Mouse (Mus musculus): ENCODE results near the gene Grk1.
A peak's percentile ranks its signal among the peaks of the same experiment; 100 is the strongest.

Grk1 gene

DNA sequence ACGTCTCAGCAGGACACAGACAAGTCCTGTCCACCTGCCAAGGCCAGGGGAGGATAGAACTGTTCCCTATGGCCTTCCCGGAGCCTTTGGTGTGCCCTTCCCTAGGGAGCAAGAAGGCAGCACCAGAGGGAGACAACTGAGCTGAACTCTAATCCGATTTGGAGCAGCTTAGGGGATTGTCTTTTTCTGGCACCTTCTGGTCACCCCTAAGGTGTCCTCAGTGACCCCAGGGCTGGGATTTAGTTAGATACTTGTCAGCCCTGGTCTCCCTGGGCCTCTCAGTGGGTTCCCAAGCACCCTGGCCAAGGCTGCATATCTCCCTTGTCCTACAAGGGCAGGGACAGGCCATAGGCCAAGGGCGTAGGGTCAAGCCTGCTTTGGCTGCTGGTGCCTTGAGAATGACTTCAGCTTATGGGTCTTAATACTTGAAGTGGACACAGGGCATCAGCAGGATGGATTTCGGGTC, at the start of gene Grk1:
Grk1 (plus strand) TSS at position 416 of the 466 bp plus-strand sequence.
- DNase-seq, result no peak

DNA sequence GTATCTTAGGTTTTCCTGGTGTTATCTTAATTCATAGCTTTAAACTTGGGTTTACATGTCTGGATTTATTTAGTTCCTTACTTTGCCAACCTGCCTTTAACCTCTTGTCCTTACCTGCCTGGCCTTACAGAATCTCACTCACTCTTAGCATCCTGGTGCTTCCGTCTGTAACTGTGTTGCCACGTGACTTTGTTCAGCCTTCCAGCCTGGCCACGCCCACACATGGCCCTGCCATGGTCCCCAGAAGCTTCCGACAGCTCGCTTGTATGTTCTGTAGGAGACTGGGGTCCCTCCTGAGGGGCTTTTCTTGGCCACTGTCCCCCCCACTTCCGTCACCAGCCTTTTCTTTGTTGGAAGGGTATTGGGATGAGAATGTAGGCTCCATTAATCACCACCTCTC, 48.7 kb upstream of the Grk1 start:
- no peak for DNase-seq

DNA sequence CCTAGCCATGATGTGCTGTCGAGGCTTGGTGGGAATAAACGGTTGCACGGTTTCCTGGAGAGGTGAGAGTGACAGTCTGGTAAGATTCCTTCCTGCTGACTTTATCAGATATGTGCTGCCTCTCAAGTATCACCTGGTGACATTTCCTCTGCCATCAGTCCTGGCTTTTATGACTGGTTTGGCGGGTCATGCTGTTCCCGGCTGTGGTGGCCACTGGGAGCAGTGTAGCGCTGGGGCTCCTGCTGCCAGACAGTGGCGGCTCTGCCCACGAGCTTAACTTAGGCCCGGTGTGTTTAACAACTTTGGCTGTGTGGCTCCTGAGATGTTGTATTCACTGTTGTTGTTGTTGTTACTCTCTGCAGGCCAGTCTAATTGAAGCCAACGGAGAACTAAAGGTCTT, 48.2 kb upstream of the Grk1 start:
- DNase-seq, result no peak

DNA sequence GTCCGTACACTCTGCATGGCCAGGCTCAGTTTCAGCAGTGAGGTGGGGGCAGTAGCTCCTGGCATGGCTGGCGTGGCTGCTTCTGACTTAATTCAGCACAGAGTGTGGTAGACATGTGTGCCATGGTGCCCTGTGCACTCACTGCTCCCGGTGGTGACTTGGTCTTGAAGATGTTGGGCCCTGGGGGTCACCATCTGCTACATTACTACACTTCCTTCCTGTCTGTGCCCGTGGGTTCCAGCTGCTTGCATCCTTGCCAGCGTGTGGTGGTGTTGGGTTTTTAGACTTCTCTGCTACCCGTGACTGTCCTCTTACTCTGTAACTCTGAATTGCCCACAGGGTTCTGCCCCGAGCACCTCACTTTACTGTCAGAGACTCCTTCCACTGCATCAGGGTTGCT, 44.7 kb upstream of the Grk1 start:
- no peak for DNase-seq

DNA sequence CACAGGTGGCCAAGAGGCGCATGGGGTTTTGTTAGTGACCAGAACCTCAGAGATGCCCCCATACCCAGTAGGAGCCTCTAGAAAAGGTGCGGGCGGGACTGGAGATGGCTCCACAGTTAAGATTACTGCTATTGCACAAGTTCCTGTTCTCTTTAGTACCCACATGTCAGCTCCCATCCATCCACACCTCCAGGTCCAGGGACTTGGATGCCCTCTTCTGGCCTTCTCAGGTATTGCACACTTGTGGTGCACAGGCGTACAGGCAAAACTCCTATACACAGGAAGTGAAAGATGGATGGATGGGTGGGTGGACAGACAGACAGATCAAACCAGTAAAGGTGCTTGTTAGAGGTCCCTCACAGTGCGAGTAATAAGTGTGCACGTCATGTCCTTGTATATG, 43.0 kb upstream of the Grk1 start:
- DNase-seq, result no peak

DNA sequence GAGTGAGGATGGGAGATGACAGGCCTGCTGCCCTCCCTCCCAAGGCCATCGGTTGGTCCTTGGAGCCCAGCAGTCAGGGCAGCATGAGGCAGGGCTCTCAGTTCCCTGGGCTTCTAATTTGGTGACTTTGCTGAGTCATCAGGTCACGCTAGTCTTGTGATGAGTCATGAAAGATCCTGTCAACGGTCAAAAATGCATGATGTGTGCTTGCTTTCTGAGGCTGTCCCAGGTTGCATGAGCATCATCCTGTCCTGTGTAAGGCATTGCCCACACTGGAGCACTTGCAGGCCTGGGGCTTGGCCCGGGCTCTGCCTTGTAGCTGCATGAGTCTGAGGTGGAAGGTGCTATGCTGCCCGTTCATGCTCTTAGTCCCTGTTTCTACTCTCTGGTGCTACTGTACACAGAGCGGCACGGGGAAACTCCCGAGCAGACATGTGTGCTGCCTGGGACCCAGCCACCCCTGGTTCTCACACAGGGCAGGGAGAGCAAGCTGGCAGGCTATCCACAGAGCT, 31.7 kb upstream of the Grk1 start:
- DNase-seq, result no peak

DNA sequence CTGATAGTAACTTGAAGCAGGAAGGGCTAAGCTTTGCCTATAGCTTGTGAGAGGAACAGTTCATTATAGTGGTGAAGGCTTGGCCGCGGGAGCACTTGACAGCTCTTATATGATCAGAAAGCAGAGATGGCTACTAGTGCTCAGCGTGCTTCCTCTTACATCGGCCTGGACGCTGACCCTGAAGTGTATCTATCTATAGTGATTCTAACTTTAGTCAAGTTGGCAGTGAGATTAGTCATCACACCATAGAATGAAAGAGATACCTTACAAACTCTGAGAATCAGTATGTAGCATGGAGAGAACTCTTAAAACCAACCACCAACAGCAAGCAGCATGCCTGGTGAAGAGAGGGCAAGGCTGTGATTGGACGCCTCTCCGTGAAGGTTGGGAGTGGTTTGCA, 23.3 kb upstream of the Grk1 start:
- DNase-seq, result no peak

DNA sequence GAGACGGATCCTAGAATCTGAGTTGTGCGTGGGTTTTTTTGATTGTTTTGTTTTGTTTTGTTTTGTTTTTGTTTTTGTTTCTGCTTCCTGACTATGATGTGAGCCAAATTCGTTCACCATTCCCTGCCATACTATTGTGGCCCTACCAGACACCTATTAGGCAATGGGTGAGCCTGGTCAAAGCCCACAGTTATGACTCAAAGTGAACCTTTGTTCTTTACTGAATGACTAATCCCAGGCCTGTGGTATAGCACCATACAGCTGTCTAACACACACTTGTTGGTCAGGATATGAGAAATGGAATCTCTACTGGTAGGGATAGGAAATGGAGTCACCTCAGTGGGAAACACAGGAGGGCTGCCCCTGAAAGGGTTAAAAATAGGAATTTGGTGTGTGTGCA, 22.3 kb upstream of the Grk1 start:
- DNase-seq, result no peak

DNA sequence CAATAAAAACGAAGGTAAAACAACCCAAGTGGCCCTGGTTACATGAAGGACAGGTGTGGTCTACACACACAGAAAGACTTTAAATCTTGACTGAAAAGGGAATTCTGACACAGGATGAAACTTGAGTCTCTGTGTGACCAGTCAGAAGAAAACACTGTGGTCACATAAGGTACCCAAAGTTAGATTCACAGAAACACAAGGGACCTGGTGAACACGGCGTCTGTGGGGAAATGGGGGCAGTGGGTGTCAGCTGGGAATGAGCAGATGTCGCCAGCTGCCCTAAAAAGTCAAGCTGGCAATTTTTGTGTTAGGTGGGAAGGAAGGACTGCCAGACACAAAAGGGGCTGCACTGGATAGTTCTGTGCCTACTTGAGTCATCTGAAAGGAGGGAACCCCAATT, 21.9 kb upstream of the Grk1 start:
- no peak for DNase-seq

DNA sequence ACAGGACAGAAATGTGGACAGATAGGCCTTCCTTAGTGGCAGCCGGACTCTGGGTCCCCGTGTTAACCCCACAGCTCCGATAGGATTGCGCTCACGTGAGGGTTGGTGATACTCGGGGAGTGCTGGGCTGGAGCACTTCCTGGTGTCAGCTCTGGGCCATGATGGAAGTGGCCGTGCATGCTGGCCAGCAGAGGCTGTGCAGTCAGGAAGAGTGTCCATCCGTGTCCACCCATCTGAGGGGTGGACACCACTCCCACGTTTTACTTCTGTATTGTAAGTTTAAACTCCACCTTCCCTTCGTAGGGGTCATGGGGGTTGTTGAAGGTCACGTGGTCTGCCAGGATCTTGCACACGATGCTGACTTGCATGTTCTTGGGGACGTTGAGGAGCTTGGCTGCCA, 18.5 kb upstream of the Grk1 start:
- no peak for DNase-seq

DNA sequence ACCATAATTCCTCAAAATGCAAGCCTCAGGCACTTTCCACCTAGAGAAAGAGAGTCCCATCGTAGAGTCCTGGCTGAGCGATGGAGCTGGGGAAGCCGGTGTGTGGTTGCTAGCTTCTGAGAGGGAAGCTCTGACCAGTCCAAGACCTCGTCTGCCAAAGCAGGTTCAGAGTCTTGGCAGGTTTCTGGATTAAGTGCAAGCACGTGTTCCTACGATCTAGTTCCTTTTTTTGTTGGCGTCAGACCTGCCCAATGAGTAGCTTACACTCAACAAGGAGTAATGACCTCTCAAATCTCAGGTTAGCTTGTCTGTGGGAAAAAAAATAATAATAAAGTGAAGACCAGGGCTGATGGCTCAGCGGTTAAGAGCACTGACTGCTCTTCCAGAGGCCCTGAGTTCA, 17.2 kb upstream of the Grk1 start:
- DNase-seq, result no peak

DNA sequence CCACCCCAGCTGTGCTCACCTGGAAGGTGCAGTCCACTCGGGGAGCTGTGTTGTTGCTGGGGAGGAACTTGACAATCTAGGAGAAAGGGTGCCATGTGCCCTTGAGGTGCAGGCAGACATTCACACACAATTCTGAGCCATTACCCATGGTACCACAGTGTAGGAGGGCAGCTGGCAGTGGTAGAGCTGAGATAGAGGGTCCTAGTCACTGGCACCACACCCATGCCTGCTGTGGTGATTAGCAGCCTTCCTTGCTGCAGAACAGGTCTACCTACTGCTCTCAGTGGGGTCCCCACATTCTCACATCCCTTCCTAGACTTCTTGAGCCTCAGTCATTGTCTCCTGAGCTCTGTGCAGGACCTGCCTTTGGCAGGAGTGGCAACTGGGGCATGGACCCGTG, 16.1 kb upstream of the Grk1 start:
- DNase-seq, result no peak

DNA sequence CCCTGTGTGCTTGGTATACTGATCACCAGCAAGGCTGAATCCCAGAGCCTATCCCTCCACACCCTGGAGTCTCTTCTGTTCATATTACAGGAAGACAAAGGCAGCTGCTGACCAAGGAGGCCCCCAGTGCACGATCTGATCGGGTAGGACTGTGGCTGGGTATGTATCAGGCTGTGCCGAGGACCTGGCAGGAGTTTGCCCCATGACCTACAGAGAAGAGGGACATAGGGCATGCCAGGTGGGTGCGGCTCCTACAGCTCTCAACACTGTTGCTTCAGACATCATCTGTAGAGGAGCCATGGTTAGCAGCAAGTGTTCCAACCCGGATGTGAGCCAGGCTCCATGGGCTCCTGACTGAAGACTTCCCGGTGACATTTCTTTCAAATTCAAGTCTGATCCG, 11.0 kb upstream of the Grk1 start:
- no peak for DNase-seq

DNA sequence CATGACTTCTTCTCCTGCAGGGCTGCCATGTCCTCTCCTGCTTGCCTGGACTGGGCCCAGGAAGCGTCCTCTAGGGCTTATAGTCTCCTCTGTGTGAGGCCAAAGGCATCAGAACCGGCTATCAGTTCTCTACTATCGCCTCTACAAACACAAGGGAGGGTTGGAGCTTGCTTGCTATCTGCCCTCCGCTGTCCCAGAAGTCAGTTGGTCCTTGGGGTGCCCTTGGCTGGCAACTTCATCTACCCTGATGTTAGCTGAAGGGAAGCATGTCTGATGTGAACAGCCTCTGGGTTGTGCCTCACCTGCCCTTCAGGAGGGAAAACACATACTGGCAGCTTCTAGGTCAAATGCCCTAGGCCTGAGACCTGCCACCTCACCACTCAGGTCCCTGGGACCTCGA, 8.2 kb upstream of the Grk1 start, which contains the start of gene Atp4b:
Atp4b (minus strand) TSS at position 101 of the 400 bp plus-strand sequence.
- no peak for DNase-seq

DNA sequence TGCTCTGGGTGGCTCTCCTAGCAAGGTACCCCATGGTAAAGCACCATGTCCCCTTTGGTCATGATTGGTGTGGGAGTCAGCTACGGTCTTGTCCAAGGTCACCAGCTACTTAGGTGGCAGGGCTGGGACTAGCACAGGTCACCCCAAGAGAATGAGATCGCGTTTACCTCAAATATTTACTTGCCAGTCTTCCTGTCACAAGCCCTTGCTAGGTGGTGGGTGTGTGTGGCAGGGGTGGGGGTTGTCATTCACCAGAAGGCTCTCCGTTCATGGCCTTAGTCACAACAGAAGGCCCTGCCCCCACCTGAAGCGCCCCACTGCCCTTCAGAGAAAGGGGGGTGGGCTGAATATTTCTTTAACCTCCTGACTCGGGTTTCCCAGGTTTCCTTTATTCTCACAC, 1.4 kb upstream of the Grk1 start:
- no peak for DNase-seq

DNA sequence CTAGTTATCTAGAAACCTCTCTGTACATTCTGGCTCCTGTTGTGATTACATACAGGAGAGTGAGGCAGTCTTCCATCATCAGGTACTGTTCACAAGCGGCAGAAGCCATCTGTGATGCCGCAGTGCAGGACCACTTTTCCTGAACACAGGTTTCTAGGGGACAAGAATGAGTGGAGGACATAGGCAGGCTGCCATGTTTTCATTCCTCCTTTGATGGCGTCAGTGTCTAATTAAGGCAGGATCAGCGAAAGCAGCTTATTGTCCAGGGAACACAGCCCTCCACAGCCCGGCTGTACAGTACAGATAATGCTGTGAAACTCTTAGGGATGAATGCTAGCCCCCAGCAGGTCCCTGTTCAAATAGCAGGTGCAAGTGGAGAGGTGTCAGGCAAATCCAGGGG, 1.1 kb downstream of the Grk1 start:
- DNase-seq, result no peak

DNA sequence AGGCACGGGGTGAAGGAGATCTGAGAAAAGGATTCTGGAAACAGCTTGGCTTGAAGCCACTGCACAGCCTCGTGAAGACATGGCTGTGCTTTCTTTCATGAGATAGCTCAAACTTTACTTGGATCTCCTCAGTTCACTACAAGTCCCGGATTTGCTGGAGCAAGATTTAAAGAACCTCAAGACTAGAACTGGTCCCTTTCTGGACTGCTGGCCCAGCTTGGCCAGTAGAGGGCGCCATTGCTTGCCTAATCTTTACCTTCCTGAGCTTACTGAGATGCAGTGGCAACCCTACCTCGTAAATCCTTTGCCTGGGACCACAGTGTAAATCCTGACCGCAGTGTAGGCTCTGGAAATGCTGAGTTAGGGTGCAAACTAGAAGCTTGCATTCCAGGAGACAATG, 6.7 kb downstream of the Grk1 start:
- DNase-seq, result peak; percentile 22 to 65

DNA sequence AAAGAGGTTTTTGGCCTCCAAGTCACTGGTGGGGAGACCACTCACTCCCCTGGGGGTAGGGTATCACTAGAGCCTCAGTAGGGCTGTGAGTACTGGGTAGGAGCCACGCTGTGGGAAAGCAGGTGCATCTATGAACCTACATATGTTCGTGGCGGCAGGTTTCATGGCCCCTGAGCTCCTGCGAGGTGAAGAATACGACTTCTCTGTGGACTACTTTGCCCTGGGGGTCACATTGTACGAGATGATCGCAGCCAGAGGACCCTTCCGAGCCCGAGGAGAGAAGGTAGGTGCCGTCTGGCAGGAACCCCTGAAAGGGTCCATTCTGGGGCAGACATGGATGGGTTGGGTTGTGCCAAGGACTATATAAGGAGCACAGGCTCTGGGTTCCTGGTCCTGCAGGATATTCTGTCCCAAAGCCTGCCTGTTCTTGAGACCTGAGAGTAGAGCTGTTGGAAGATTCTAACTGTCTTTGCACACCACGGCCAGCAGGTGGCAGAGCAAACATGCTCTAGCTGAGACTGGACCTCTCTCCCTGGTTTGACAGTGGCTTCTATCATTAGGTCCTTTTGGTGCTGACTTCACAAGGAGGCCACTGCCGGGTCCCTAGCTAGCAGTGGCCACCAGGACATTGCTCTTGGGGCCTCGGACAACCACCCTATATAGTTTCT, 8.1 kb downstream of the Grk1 start:
- DNase-seq, result peak; percentile 9 to 52

DNA sequence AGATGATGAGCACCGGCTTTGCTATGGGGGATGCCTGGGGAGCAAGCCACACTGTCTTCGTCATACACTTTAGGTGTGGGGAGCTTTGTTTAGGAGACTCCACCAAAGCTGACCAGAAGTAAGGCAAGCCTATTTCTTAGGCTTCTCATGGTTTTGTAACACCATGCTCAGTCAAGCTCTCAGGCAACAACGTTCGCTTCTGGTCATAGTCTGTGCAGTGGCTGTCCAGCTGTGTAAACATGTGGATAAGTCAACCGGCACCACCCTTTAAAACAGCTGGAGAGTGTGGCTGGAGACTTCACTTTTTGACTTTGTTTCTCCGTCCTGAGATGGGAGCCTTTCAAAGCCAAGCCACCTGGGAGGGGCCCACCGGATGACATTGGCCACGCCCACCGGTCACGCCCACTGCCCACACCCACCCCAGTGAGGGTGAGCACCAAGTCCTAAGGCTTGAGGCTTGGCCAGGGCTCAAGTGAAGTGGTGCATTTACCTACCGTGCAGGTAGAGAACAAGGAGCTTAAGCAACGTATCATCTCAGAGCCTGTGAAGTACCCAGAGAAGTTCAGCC, 9.0 kb downstream of the Grk1 start:
- DNase-seq, result no peak

DNA sequence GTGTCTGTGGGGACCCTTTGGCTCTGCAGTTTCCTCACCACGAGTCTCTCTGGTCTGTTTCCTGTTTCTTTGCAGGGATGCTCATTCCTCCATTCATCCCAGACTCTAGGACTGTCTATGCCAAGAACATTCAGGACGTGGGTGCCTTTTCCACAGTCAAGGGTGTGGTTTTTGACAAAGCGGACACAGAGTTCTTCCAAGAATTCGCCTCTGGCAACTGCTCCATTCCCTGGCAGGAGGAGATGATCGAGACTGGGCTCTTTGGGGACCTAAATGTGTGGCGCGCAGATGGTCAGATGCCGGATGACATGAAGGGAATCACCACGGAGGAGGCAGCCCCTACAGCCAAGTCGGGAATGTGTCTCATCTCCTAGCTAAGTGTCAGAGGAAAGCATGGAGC, 11.0 kb downstream of the Grk1 start:
- DNase-seq, result no peak

DNA sequence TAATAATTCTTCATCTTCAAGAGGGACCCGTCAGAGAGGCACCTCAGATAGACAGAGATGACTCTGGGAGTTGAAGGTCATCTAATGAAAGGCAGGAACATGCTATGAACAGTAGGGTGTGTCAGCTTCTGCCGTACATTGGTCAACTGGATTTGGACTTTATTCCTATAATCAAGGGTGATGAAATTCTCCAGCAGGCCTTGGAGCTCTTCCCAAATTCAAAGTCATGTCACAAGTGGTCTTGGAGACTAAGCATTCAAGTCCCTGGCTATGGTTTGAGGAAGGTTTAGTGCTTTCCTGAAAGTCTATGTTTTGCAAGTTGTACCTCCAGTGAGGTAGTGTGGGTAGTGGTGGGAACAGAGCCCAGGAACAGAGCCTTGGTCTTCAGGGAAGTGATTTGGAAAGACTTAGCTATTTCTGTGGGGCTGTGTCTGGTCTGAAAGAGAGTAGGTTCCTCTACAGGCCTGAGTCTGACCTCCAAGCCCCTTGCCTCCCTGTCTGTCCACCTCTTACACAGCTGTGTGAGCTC, 14.3 kb downstream of the Grk1 start:
- no peak for DNase-seq

DNA sequence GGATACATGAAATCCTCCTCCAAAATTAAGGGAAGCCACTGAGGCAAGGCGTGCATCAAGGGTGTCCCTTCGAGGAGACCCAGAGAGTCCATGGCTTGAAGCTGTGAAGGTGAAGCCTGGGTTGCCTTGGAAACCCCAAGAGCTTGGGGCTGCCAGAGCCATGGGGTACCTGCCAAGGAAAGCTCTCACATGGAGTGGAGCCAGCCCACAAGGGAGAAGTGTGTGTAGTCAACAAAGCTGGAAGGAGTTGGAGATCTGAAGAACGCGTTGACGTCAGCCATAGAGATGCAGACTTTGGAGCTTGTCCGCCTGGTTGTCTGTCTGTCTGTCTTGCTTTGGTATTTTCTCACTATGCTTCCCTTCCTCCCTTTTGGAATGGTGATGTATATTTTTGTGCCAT, 16.1 kb downstream of the Grk1 start:
- no peak for DNase-seq

DNA sequence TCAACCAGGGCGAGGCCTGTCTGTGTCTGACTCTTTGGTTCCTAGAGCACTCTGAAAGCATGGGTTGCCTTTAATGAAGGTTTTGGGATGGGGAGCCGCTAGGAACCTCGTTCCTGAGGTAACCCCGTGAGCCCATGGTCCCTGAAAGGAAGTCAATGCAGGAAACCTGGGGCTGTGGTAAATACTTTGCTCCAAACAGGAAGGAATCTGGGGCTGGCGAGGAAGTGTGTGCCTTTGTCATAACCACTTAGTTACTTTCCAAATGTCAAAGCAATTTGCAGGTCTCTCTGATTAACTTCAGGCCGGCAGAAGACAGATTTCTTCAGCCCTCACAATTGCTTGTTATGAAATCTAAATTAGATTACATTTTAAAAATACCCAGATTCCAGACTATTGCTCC, 22.5 kb downstream of the Grk1 start:
- peak; percentile 12 to 16 for DNase-seq

DNA sequence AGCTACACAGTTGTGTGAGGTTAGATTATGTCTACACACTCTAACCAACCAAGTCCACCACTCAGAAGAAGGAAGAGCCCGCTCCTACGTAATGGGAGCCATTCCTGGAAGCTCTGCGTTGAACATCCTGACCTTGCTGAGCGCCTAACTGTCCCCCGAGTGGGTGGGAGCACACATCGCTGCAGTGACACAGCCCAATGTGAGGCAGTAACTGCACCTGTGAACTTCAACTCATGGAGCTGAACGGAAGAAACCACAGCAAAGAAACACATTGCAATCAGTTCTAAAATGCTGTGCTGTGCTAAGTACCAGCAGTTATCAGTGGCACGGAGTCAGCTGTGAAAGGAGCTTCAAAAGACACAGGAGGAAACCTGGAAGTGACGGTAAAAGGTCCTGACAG, 23.3 kb downstream of the Grk1 start:
- DNase-seq, result no peak

DNA sequence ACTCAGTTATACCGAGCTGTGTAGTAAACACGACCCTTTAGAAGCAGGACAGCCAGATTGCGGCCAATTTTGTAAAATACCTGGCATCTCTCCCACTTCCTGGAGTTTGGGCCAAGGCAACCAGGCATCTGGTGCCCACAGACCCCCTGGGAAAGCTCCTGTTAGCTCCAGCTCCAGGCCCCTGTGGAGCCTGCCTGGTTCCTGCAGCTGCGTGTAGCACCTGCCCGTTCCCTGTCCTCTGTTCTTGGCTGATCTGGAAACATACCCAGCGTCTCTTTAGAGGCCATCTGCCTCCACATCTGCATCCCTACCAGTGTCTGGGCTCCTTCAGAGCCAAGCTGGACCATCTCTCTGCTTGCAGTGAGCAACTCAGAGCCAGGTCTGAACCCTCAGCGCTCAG, 25.5 kb downstream of the Grk1 start:
- DNase-seq, result no peak
